Mouse (Mus musculus) erythroblast, embryonic 14.5 days (primary cell): ENCODE results near the gene Rnf149. TPM values are rescaled to one million over a fixed set of nuclear protein-coding genes. Genes with fewer than 3 reads are reported as not detected.
"Not testable (repeated sequence)": the region's sequence is repeated elsewhere in the genome, so short reads cannot be mapped to it uniquely, and the experiment has no call there.

Experiments used
- H3K27me3 ChIP-seq: 2 replicates; pipeline ENCODE4 v1.6.1; 2012; ENCODE audit warnings: inconsistent platforms; ENCODE audit not compliant: control insufficient read depth
- H3K36me3 ChIP-seq: 2 replicates; pipeline ENCODE4 v1.6.1; 2012; ENCODE audit warnings: mild to moderate bottlenecking, inconsistent platforms; ENCODE audit not compliant: control insufficient read depth
- H3K4me1 ChIP-seq: 2 replicates; pipeline ENCODE4 v1.6.1; 2012; ENCODE audit warnings: inconsistent platforms; ENCODE audit not compliant: control insufficient read depth
- H3K4me3 ChIP-seq: replicated peaks from 2 replicates; pipeline ENCODE3; 2012; ENCODE audit warnings: moderate library complexity, mild to moderate bottlenecking, inconsistent platforms
- H3K9me3 ChIP-seq: 2 replicates; pipeline ENCODE4 v1.6.1; 2012; ENCODE audit warnings: low read length, inconsistent platforms, mixed read lengths; ENCODE audit not compliant: control insufficient read depth
- GATA1 ChIP-seq: IDR thresholded peaks from 2 replicates; pipeline ENCODE4 v1.6.1; 2012; ENCODE audit warnings: low read length, inconsistent platforms, mixed read lengths
- TAL1 ChIP-seq: IDR thresholded peaks from 3 replicates; pipeline ENCODE4 v1.6.1; 2012; ENCODE audit warnings: low read length, inconsistent platforms, mixed read lengths
- polyA plus RNA-seq: library from polyadenylated mRNA; stranded (reverse); fragments of >175 nt; gene quantifications from 2 replicates; pipeline ENCODE4 v1.2.3, GENCODE M21; 2012

The Rnf149 gene
- polyA plus RNA-seq, 1 experiment: 1.2 TPM

GRCm38 (mm10) chr1:39602477-39602876 lies 25.3 kb upstream of the Rnf149 start:
- H3K9me3 ChIP-seq: no peaks in the 10 kb centered on the region
- no peaks in the 10 kb centered on the region for H3K4me1 ChIP-seq
- no peak for TF ChIP-seq GATA1
- no peak for TF ChIP-seq TAL1
- H3K27me3 ChIP-seq: no peaks in the 10 kb centered on the region
- no peak overlapping the region for H3K4me3 ChIP-seq
- H3K36me3 ChIP-seq: no peaks in the 10 kb centered on the region

GRCm38 (mm10) chr1:39598726-39599125 lies 21.5 kb upstream of the Rnf149 start:
- Histone ChIP-seq H3K27me3 (no peaks in the 10 kb centered on the region), H3K9me3 (no peaks in the 10 kb centered on the region), H3K4me3 (no peak overlapping the region), H3K36me3 (no peaks in the 10 kb centered on the region), H3K4me1 (no peaks in the 10 kb centered on the region)
- TF ChIP-seq GATA1 (no peak), TAL1 (no peak)

GRCm38 (mm10) chr1:39597135-39597534 lies 19.9 kb upstream of the Rnf149 start:
- not testable (repeated sequence) for H3K36me3 ChIP-seq, H3K9me3 ChIP-seq, H3K4me3 ChIP-seq, H3K4me1 ChIP-seq, H3K27me3 ChIP-seq

- no peaks in the 10 kb centered on the region for H3K27me3 ChIP-seq
- no peaks in the 10 kb centered on the region for H3K4me1 ChIP-seq
- H3K9me3 ChIP-seq: no peaks in the 10 kb centered on the region
- no peak for TF ChIP-seq GATA1
- no peak for TF ChIP-seq TAL1
- H3K4me3 ChIP-seq: no peak overlapping the region
- no peaks in the 10 kb centered on the region for H3K36me3 ChIP-seq
These were observed 16.6 kb upstream of the Rnf149 start for GRCm38 (mm10) chr1:39593836-39594235.

- no peak overlapping the region for H3K4me3 ChIP-seq
- no peaks in the 10 kb centered on the region for H3K27me3 ChIP-seq
- TF ChIP-seq TAL1 (no peak), GATA1 (no peak)
- no peaks in the 10 kb centered on the region for H3K9me3 ChIP-seq
- H3K36me3 ChIP-seq: no peaks in the 10 kb centered on the region
- H3K4me1 ChIP-seq: no peaks in the 10 kb centered on the region
These were observed 14.9 kb upstream of the Rnf149 start for GRCm38 (mm10) chr1:39592090-39592489.

- not testable (repeated sequence) for H3K4me3 ChIP-seq, H3K9me3 ChIP-seq, H3K36me3 ChIP-seq, H3K4me1 ChIP-seq, H3K27me3 ChIP-seq
These were observed 14.4 kb upstream of the Rnf149 start for GRCm38 (mm10) chr1:39591557-39591956.

- H3K36me3 ChIP-seq: no peaks in the 10 kb centered on the region
- no peaks in the 10 kb centered on the region for H3K27me3 ChIP-seq
- H3K9me3 ChIP-seq: no peaks in the 10 kb centered on the region
- no peaks in the 10 kb centered on the region for H3K4me1 ChIP-seq
- no peak overlapping the region for H3K4me3 ChIP-seq
- no peak for TF ChIP-seq GATA1
- TF ChIP-seq TAL1: no peak
These were observed 13.0 kb upstream of the Rnf149 start for GRCm38 (mm10) chr1:39590193-39590592.

- no peak overlapping the region for H3K4me3 ChIP-seq
- no peaks in the 10 kb centered on the region for H3K36me3 ChIP-seq
- no peak for TF ChIP-seq TAL1
- TF ChIP-seq GATA1: no peak
- no peaks in the 10 kb centered on the region for H3K4me1 ChIP-seq
- peaks cover 8% of the 10 kb centered on the region for H3K27me3 ChIP-seq
- H3K9me3 ChIP-seq: no peaks in the 10 kb centered on the region
These were observed 8.2 kb upstream of the Rnf149 start for GRCm38 (mm10) chr1:39585416-39585815.

GRCm38 (mm10) chr1:39583173-39583572 lies 6.0 kb upstream of the Rnf149 start:
- H3K36me3 ChIP-seq: no peaks in the 10 kb centered on the region
- peaks cover 2% of the 10 kb centered on the region; the same call in 1 of the 2 replicates for H3K4me1 ChIP-seq
- peaks cover 8% of the 10 kb centered on the region for H3K27me3 ChIP-seq
- H3K4me3 ChIP-seq: no peak overlapping the region
- TF ChIP-seq TAL1 (no peak), GATA1 (no peak)
- H3K9me3 ChIP-seq: no peaks in the 10 kb centered on the region

GRCm38 (mm10) chr1:39581215-39581614 lies 4.0 kb upstream of the Rnf149 start:
- no peak overlapping the region for H3K4me3 ChIP-seq
- H3K27me3 ChIP-seq: peaks cover 8% of the 10 kb centered on the region
- no peaks in the 10 kb centered on the region for H3K36me3 ChIP-seq
- no peaks in the 10 kb centered on the region for H3K9me3 ChIP-seq
- H3K4me1 ChIP-seq: peaks cover 18% of the 10 kb centered on the region
- no peak for TF ChIP-seq TAL1
- TF ChIP-seq GATA1: no peak
